Mouse (Mus musculus) ES-Bruce4 (cell line): ENCODE data around the gene Usp40.
"Not testable (repeated sequence)": the region's sequence is repeated elsewhere in the genome, so short reads cannot be mapped to it uniquely, and the experiment has no call there.

Experiments used
- CTCF ChIP-seq: IDR thresholded peaks from one replicate; pipeline ENCODE4 v1.8.1; 2011; ENCODE audit warnings: low read depth, low read length
- EP300 ChIP-seq: IDR thresholded peaks from 2 replicates; pipeline ENCODE4 v1.6.1; 2011; ENCODE audit warnings: low read depth, low read length; ENCODE audit not compliant: insufficient read depth
- POLR2A ChIP-seq: IDR thresholded peaks from one replicate; pipeline ENCODE4 v1.8.1; 2011; ENCODE audit warnings: low read length; ENCODE audit not compliant: insufficient read depth

DNA sequence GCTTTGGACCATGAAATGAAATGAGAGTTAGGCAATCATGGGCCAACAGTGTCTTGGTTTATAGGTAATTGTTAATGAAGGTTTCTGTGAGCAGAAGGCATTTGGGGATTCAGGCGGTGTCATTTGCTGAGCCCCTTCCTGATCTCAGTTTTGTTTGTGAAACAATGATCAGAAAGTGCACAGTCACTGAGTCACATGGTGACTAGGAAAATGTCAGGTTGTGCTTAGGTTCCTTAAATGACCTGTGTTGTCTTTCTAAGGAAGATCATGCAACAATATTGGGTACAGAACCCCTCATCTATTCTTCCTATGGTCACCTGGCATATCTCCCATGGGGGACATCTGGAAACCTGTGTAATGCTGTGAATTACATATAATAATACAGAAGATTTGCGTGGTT, 39.1 kb upstream of the Usp40 start:
- not testable (repeated sequence) for TF ChIP-seq POLR2A, CTCF, EP300
